Mouse (Mus musculus) limb, embryonic 14.5 days (tissue): Measurements from ENCODE around the gene Gm9821. TPM values are rescaled to one million over a fixed set of nuclear protein-coding genes. Genes with fewer than 3 reads are reported as not detected.
A peak's percentile ranks its signal among the peaks of the same experiment; 100 is the strongest.

Source experiments
- ATAC-seq: fragments of 200-750 bp; cut with Nextera tagmentation; 2 replicates; pipeline ENCODE4 v1.8.0; 2017; ENCODE audit warnings: low read depth, moderate number of reproducible peaks, moderate TSS enrichment; ENCODE audit not compliant: low FRiP score
- DNase-seq: peaks from one replicate; pipeline ENCODE4 v3.0.0-alpha.2; 2015; ENCODE audit warnings: low spot score
- H3K27ac ChIP-seq: fragments of 300-500 bp; sonication (generic); replicated peaks from 2 replicates; pipeline ENCODE4 v1.5.1; 2014; ENCODE audit warnings: low read depth, mild to moderate bottlenecking, low read length, moderate library complexity, mixed read lengths
- H3K27me3 ChIP-seq: fragments of 300-500 bp; sonication (generic); 2 replicates; pipeline ENCODE4 v1.6.1; 2014; ENCODE audit warnings: low read length, mixed read lengths; ENCODE audit not compliant: control insufficient read depth, insufficient read depth
- H3K36me3 ChIP-seq: fragments of 300-500 bp; sonication (generic); 2 replicates; pipeline ENCODE4 v1.6.1; 2014; ENCODE audit warnings: mild to moderate bottlenecking, low read length, moderate library complexity, mixed read lengths; ENCODE audit not compliant: control insufficient read depth, insufficient read depth
- H3K4me1 ChIP-seq: fragments of 300-500 bp; sonication (generic); 2 replicates; pipeline ENCODE4 v1.6.1; 2014; ENCODE audit warnings: antibody characterized with exemption, low read length, mixed read lengths; ENCODE audit not compliant: control insufficient read depth, insufficient read depth
- H3K4me2 ChIP-seq: fragments of 300-500 bp; sonication (generic); replicated peaks from 2 replicates; pipeline ENCODE4 v1.6.1; 2014; ENCODE audit warnings: low read depth, mild to moderate bottlenecking, low read length, moderate library complexity; ENCODE audit not compliant: severe bottlenecking
- H3K4me3 ChIP-seq: fragments of 300-500 bp; sonication (generic); replicated peaks from 2 replicates; pipeline ENCODE4 v1.5.1; 2014; ENCODE audit warnings: low read length
- H3K9ac ChIP-seq: fragments of 300-500 bp; sonication (generic); 2 replicates; pipeline ENCODE4 v1.6.1; 2014; ENCODE audit warnings: mild to moderate bottlenecking, low read depth, low read length, moderate library complexity; ENCODE audit not compliant: severe bottlenecking
- H3K9me3 ChIP-seq: fragments of 300-500 bp; sonication (generic); 2 replicates; pipeline ENCODE4 v1.6.1; 2016; ENCODE audit warnings: low read length; ENCODE audit not compliant: control insufficient read depth
- POLR2A ChIP-seq: fragments of 200-500 bp; IDR thresholded peaks from 2 replicates; pipeline ENCODE4 v1.8.0; 2012; ENCODE audit warnings: inconsistent platforms, mild to moderate bottlenecking, moderate library complexity, borderline replicate concordance; ENCODE audit not compliant: insufficient read depth, insufficient read length; ENCODE audit errors: extremely low read depth
- WGBS: fragments of 180-500 bp; shearing (Covaris S2); extraction: QIAGEN DNeasy Blood & Tissue Kit; methylation state at CpG from one replicate; pipeline ENCODE4 v1.1.7; 2014; 5-methylcytosine and 5-hydroxymethylcytosine counted together
- polyA plus RNA-seq, 2 experiments: library from polyadenylated mRNA; depleted of rRNA in 1 of 2; stranded (reverse) in 1 of 2; unstranded in 1 of 2; fragments of >200 nt; fragmentation: Nextera tagmentation in 1 of 2; extraction: Ambion mirVana in 1 of 2; gene quantifications; 2 replicates each; pipeline versions ENCODE4 v1.2.1 to v1.2.3; 2012 to 2014

The Gm9821 gene
- polyA plus RNA-seq, 2 experiments = 0.56 TPM; not detected in 1

- no peak overlapping the region for H3K27ac ChIP-seq
- DNase-seq (no peak), ATAC-seq (no peak)
- 2% methylated on average over 35 of the region's 37 CpGs for WGBS
- H3K36me3 ChIP-seq = peaks cover 11% of the 10 kb centered on the region
- TF ChIP-seq POLR2A = no peak
- peak overlapping the region; percentile 94 for H3K4me2 ChIP-seq
- no peaks in the 10 kb centered on the region for H3K9me3 ChIP-seq
- peaks cover 18% of the 10 kb centered on the region for H3K4me1 ChIP-seq
- H3K4me3 ChIP-seq = peak overlapping the region; percentile 54
- peaks cover 37% of the 10 kb centered on the region for H3K27me3 ChIP-seq
- H3K9ac ChIP-seq = no peak overlapping the region
Observed at GRCm38 (mm10) chr2:91922586-91923414, 22.7 kb upstream of the Gm9821 start.

GRCm38 (mm10) chr2:91923415-91924337 lies 21.8 kb upstream of the Gm9821 start:
- WGBS = 5% methylated on average over 54 of the region's 54 CpGs
- Histone ChIP-seq H3K27ac (no peak overlapping the region), H3K9me3 (no peaks in the 10 kb centered on the region), H3K9ac (no peak overlapping the region), H3K27me3 (peaks cover 37% of the 10 kb centered on the region), H3K36me3 (peaks cover 3% of the 10 kb centered on the region; the same call in 1 of the 2 replicates), H3K4me3 (peak overlapping the region; percentile 54), H3K4me2 (peak overlapping the region; percentile 94), H3K4me1 (peaks cover 18% of the 10 kb centered on the region)
- peak; percentile 82 for DNase-seq
- ATAC-seq = peak; percentile 38; the same call in 1 of the 2 replicates
- no peak for TF ChIP-seq POLR2A

GRCm38 (mm10) chr2:91924726-91925125 lies 20.8 kb upstream of the Gm9821 start:
- Histone ChIP-seq H3K4me1 (peaks cover 19% of the 10 kb centered on the region), H3K4me2 (no peak overlapping the region), H3K27ac (no peak overlapping the region), H3K4me3 (no peak overlapping the region), H3K27me3 (peaks cover 37% of the 10 kb centered on the region), H3K9me3 (no peaks in the 10 kb centered on the region), H3K9ac (no peak overlapping the region), H3K36me3 (peaks cover 4% of the 10 kb centered on the region; the same call in 1 of the 2 replicates)
- no peak for TF ChIP-seq POLR2A
- DNase-seq = no peak
- 65% methylated on average over 1 of the region's 1 CpGs for whole genome bisulfite sequencing
- ATAC-seq = no peak

GRCm38 (mm10) chr2:91925442-91925841 lies 20.1 kb upstream of the Gm9821 start:
- H3K27me3 ChIP-seq = peaks cover 35% of the 10 kb centered on the region
- no peak for DNase-seq
- no peaks in the 10 kb centered on the region for H3K9me3 ChIP-seq
- H3K9ac ChIP-seq = no peak overlapping the region
- 78% methylated on average over 15 of the region's 15 CpGs for WGBS
- no peak overlapping the region for H3K4me2 ChIP-seq
- TF ChIP-seq POLR2A = no peak
- ATAC-seq = no peak
- no peak overlapping the region for H3K27ac ChIP-seq
- H3K4me3 ChIP-seq = no peak overlapping the region
- H3K36me3 ChIP-seq = peaks cover 7% of the 10 kb centered on the region; the same call in 1 of the 2 replicates
- H3K4me1 ChIP-seq = peaks cover 22% of the 10 kb centered on the region

- Histone ChIP-seq H3K9me3 (no peaks in the 10 kb centered on the region), H3K27me3 (peaks cover 21% of the 10 kb centered on the region), H3K27ac (no peak within 1 kb of the TSS), H3K4me2 (no peak within 1 kb of the TSS), H3K4me1 (peaks cover 12% of the 10 kb centered on the region), H3K9ac (no peak within 1 kb of the TSS), H3K36me3 (peaks cover 7% of the 10 kb centered on the region; the same call in 1 of the 2 replicates), H3K4me3 (no peak within 1 kb of the TSS)
- 76% methylated on average over 3 of the region's 3 CpGs for WGBS
- no peak for DNase-seq
- no peak for ATAC-seq
- no peak for TF ChIP-seq POLR2A
Observed at GRCm38 (mm10) chr2:91926949-91927348, 18.6 kb upstream of the Gm9821 start, which contains the start of gene Chrm4. Chrm4 (plus strand) TSS chr2:91927249.
